Mouse (Mus musculus): Measurements from ENCODE around the gene Rrp36.
A peak's percentile ranks its signal among the peaks of the same experiment; 100 is the strongest.

Rrp36 gene

GRCm38 (mm10) chr17:46647279-46647678 is 26.9 kb downstream of the Rrp36 start:
- no peak for DNase-seq (ENCODE audit: low spot score in 2 of 2)

GRCm38 (mm10) chr17:46646322-46646662 is 27.9 kb downstream of the Rrp36 start:
- no peak for DNase-seq (ENCODE audit: low spot score in 2 of 2)

GRCm38 (mm10) chr17:46645561-46646321 is 28.4 kb downstream of the Rrp36 start, which contains the start of the genes Klc4 and Mrpl2:
Gene Klc4 (minus strand): TSS chr17:46646022.
Gene Mrpl2 (plus strand): TSS chr17:46646229.
- DNase-seq (ENCODE audit: low spot score in 2 of 2): peak; percentile 99 to 100

- peak in 1 of 2 experiments; percentile 24 for DNase-seq (ENCODE audit: low spot score in 2 of 2)
Measured at GRCm38 (mm10) chr17:46644916-46645475, 29.2 kb downstream of the Rrp36 start.

- no peak for DNase-seq (ENCODE audit: low spot score in 2 of 2)
Measured at GRCm38 (mm10) chr17:46644152-46644805, 29.9 kb downstream of the Rrp36 start.

- no peak for DNase-seq (ENCODE audit: low spot score in 2 of 2)
Measured at GRCm38 (mm10) chr17:46642060-46642459, 32.1 kb downstream of the Rrp36 start.

- DNase-seq (ENCODE audit: low spot score in 2 of 2): no peak
Measured at GRCm38 (mm10) chr17:46639929-46640328, 34.2 kb downstream of the Rrp36 start.

- DNase-seq (ENCODE audit: low spot score in 2 of 2): peak; percentile 67 to 80
Measured at GRCm38 (mm10) chr17:46636831-46637523, 37.2 kb downstream of the Rrp36 start.

- no peak for DNase-seq (ENCODE audit: low spot score in 2 of 2)
Measured at GRCm38 (mm10) chr17:46629685-46630441, 44.3 kb downstream of the Rrp36 start.

GRCm38 (mm10) chr17:46628791-46629684 is 45.1 kb downstream of the Rrp36 start, which contains the start of gene Ptk7:
Gene Ptk7 (minus strand): TSS chr17:46629504.
- DNase-seq (ENCODE audit: low spot score in 2 of 2): peak; percentile 49 to 53

GRCm38 (mm10) chr17:46628471-46628790 is 45.7 kb downstream of the Rrp36 start:
- no peak for DNase-seq (ENCODE audit: low spot score in 2 of 2)

GRCm38 (mm10) chr17:46627409-46627808 is 46.7 kb downstream of the Rrp36 start:
- no peak for DNase-seq (ENCODE audit: low spot score in 2 of 2)

- no peak for DNase-seq (ENCODE audit: low spot score in 2 of 2)
Measured at GRCm38 (mm10) chr17:46624598-46624997, 49.6 kb downstream of the Rrp36 start.

- no peak for DNase-seq (ENCODE audit: low spot score in 2 of 2)
Measured at GRCm38 (mm10) chr17:46623819-46624557, 50.2 kb downstream of the Rrp36 start.

- no peak for DNase-seq (ENCODE audit: low spot score in 2 of 2)
Measured at GRCm38 (mm10) chr17:46622269-46622668, 51.9 kb downstream of the Rrp36 start.

- peak; percentile 49 to 65 for DNase-seq (ENCODE audit: low spot score in 2 of 2)
Measured at GRCm38 (mm10) chr17:46621324-46621723, 52.8 kb downstream of the Rrp36 start.

- DNase-seq (ENCODE audit: low spot score in 2 of 2): no peak
Measured at GRCm38 (mm10) chr17:46619683-46620357, 54.3 kb downstream of the Rrp36 start.

- no peak for DNase-seq (ENCODE audit: low spot score in 2 of 2)
Measured at GRCm38 (mm10) chr17:46618769-46619682, 55.1 kb downstream of the Rrp36 start.

Measured in frontal cortex, postnatal 36 days (tissue).